Mouse (Mus musculus) left cerebral cortex, adult 18-20 months (tissue): ENCODE results near the gene Il18bp. TPM values are rescaled to one million over a fixed set of nuclear protein-coding genes. Genes with fewer than 3 reads are reported as not detected.

Experiments used
- total RNA-seq, 2 experiments: library from RNA; stranded (reverse); gene quantifications; 2 replicates each; pipeline ENCODE4 v1.2.3; 2021

Gene Il18bp
- total RNA-seq, 2 experiments from 2014 or later, result 6.6 to 6.8 TPM

Other genes starting within 250 kb of the Il18bp start
- gene Phox2a, start 200.4 kb downstream of the Il18bp start, total RNA-seq, result under 1 TPM; 0.51 to 0.68 TPM
- gene Inppl1, start 180.5 kb downstream of the Il18bp start, total RNA-seq, result 10 to 100 TPM; 28.7 to 31.4 TPM
- gene Folr2, start 161.5 kb downstream of the Il18bp start, total RNA-seq, result under 1 TPM in 1 of 2 experiments, not detected in 1; 0.54 TPM
- gene Anapc15, start 155.0 kb downstream of the Il18bp start, total RNA-seq, result 10 to 100 TPM; 27.2 to 34.1 TPM
- not detected for gene Folr1, start 147.9 kb downstream of the Il18bp start, total RNA-seq
- gene Lamtor1, start 112.8 kb downstream of the Il18bp start, total RNA-seq, result 10 to 100 TPM; 82.6 to 87.9 TPM
- gene Tomt, start 112.3 kb downstream of the Il18bp start, total RNA-seq, result not detected
- 1 to 10 TPM; 5.4 to 5.5 TPM for gene Lrrc51, start 84.8 kb downstream of the Il18bp start, total RNA-seq
- gene Numa1, start 84.6 kb downstream of the Il18bp start, total RNA-seq, result 100 to 1,000 TPM in 1 of 2 experiments, 10 to 100 TPM in 1; 93.8 to 106 TPM
- gene Rnf121, start 46.8 kb upstream of the Il18bp start, total RNA-seq, result 10 to 100 TPM; 46.0 to 46.6 TPM
- gene Xndc1, start 46.8 kb upstream of the Il18bp start, total RNA-seq, result 10 to 100 TPM; 20.5 to 26.6 TPM
- 1 to 10 TPM; 2.4 to 2.5 TPM for gene Xntrpc, start 47.0 kb upstream of the Il18bp start, total RNA-seq
- gene Trpc2, start 64.4 kb upstream of the Il18bp start, total RNA-seq, result not detected
- not detected for gene Art1, start 83.1 kb upstream of the Il18bp start, total RNA-seq
- not detected for gene Art5, start 90.8 kb upstream of the Il18bp start, total RNA-seq
- under 1 TPM; 0.30 to 0.46 TPM for gene Chrna10, start 98.1 kb upstream of the Il18bp start, total RNA-seq
- gene Nup98, start 191.5 kb upstream of the Il18bp start, total RNA-seq, result 10 to 100 TPM; 43.3 to 45.6 TPM
- 10 to 100 TPM; 20.5 to 21.2 TPM for gene Pgap2, start 191.5 kb upstream of the Il18bp start, total RNA-seq
- gene Rhog, start 237.4 kb upstream of the Il18bp start, total RNA-seq, result 10 to 100 TPM; 21.7 to 22.5 TPM
- 10 to 100 TPM; 74.4 to 80.5 TPM for gene Stim1, start 249.1 kb upstream of the Il18bp start, total RNA-seq